Mouse (Mus musculus) midbrain, embryonic 14.5 days (tissue): ENCODE measurements around the gene C2cd3. TPM values are rescaled to one million over a fixed set of nuclear protein-coding genes. Genes with fewer than 3 reads are reported as not detected.
A peak's percentile ranks its signal among the peaks of the same experiment; 100 is the strongest.

ENCODE experiments used
- ATAC-seq: fragments of 200-750 bp; cut with Nextera tagmentation; 2 replicates; pipeline ENCODE4 v1.8.0; 2017; ENCODE audit warnings: moderate number of reproducible peaks, moderate library complexity; ENCODE audit not compliant: low FRiP score, low TSS enrichment
- DNase-seq: peaks from one replicate; pipeline ENCODE4 v3.0.0-alpha.2; 2015
- H3K27ac ChIP-seq: fragments of 300-500 bp; sonication (generic); replicated peaks from 2 replicates; pipeline ENCODE4 v1.5.1; 2014; ENCODE audit warnings: mild to moderate bottlenecking, low read depth, low read length, moderate library complexity
- H3K27me3 ChIP-seq: fragments of 300-500 bp; sonication (generic); 2 replicates; pipeline ENCODE4 v1.6.1; 2014; ENCODE audit warnings: low read length, control low read depth, mixed read lengths; ENCODE audit not compliant: control insufficient read depth, insufficient read depth
- H3K36me3 ChIP-seq: fragments of 300-500 bp; sonication (generic); 2 replicates; pipeline ENCODE4 v1.6.1; 2014; ENCODE audit warnings: low read length, control low read depth; ENCODE audit not compliant: control insufficient read depth, insufficient read depth
- H3K4me1 ChIP-seq: fragments of 300-500 bp; sonication (generic); 2 replicates; pipeline ENCODE4 v1.6.1; 2014; ENCODE audit warnings: mild to moderate bottlenecking, antibody characterized with exemption, low read length, control low read depth; ENCODE audit not compliant: control insufficient read depth, insufficient read depth
- H3K4me2 ChIP-seq: fragments of 300-500 bp; sonication (generic); 2 replicates; pipeline ENCODE4 v1.6.1; 2014; ENCODE audit warnings: mild to moderate bottlenecking, low read length, moderate library complexity
- H3K4me3 ChIP-seq: fragments of 300-500 bp; sonication (generic); replicated peaks from 2 replicates; pipeline ENCODE4 v1.5.1; 2014; ENCODE audit warnings: low read depth, low read length
- H3K9ac ChIP-seq: fragments of 300-500 bp; sonication (generic); replicated peaks from 2 replicates; pipeline ENCODE4 v1.6.1; 2014; ENCODE audit warnings: mild to moderate bottlenecking, low read length, moderate library complexity
- H3K9me3 ChIP-seq: fragments of 300-500 bp; sonication (generic); 2 replicates; pipeline ENCODE4 v1.6.1; 2016; ENCODE audit warnings: low read length, control low read depth, mixed read lengths; ENCODE audit not compliant: control insufficient read depth
- WGBS: fragments of 180-500 bp; shearing (Covaris S2); extraction: QIAGEN DNeasy Blood & Tissue Kit; methylation state at CpG from one replicate; pipeline ENCODE4 v1.1.7; 2014; 5-methylcytosine and 5-hydroxymethylcytosine counted together
- polyA plus RNA-seq: library from polyadenylated mRNA; unstranded; fragments of >200 nt; fragmentation: Nextera tagmentation; extraction: Ambion mirVana; gene quantifications from 2 replicates; pipeline ENCODE4 v1.2.1, GENCODE M21; 2014

The C2cd3 gene
- polyA plus RNA-seq, 1 experiment from 2014 or later, result 27.7 TPM

DNA sequence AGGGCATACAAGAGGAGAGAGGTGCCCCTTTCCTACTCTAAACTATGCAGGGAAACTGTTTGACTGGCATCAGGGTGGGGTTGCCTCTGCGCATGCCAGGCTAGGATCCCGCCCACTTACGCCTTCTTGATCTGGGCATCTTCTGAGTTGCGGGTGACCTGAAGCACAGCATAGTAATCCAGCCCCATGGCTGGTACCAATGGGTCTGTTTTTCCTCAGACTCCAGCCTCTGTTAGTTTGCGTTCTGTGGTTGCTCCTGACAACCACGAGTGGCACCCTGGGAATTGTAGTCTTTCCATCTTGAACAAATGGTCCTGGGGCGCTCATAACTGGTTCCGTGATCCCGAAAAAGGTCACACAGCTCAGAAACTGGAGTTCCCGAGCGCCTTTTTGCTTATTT is 142.5 kb downstream of the C2cd3 start, which contains the start of gene Dnajb13:
Gene Dnajb13 (minus strand): TSS at position 388 of the 400 bp plus-strand sequence.
- DNase-seq (peak; percentile 71), ATAC-seq (no peak)
- Histone ChIP-seq H3K9ac (no peak within 1 kb of the TSS), H3K4me2 (peak within 1 kb of the TSS; percentile 28; the same call in 1 of the 2 replicates), H3K9me3 (no peaks in the 10 kb centered on the region), H3K27ac (no peak within 1 kb of the TSS), H3K4me1 (no peaks in the 10 kb centered on the region), H3K4me3 (no peak within 1 kb of the TSS), H3K27me3 (no peaks in the 10 kb centered on the region), H3K36me3 (no peaks in the 10 kb centered on the region)
- 45% methylated on average over 11 of the region's 11 CpGs for WGBS

Other genes starting within 250 kb of the C2cd3 start
- 20.1 and 21.8 TPM in 2 replicates for gene Lipt2, start 213.0 kb upstream of the C2cd3 start, polyA plus RNA-seq
- 0.58 and 0.89 TPM in 2 replicates for gene Kcne3, start 195.7 kb upstream of the C2cd3 start, polyA plus RNA-seq
- gene Pgm2l1, start 144.8 kb upstream of the C2cd3 start, polyA plus RNA-seq, result 30.3 and 38.3 TPM in 2 replicates
- gene P4ha3, start 86.7 kb upstream of the C2cd3 start, polyA plus RNA-seq, result 6.8 and 7.8 TPM in 2 replicates
- 125 and 160 TPM in 2 replicates for gene Ppme1, start 74 bp downstream of the C2cd3 start, polyA plus RNA-seq
- not detected in 2 replicates for gene Ucp3, start 100.8 kb downstream of the C2cd3 start, polyA plus RNA-seq
- gene Ucp2, start 121.1 kb downstream of the C2cd3 start, polyA plus RNA-seq, result 47.0 and 55.6 TPM in 2 replicates
- gene Dnajb13, start 142.7 kb downstream of the C2cd3 start, polyA plus RNA-seq, result 2.0 and 3.7 TPM in 2 replicates
- gene Coa4, start 164.8 kb downstream of the C2cd3 start, polyA plus RNA-seq, result 16.5 and 16.6 TPM in 2 replicates
- 272 and 300 TPM in 2 replicates for gene Rab6a, start 235.2 kb downstream of the C2cd3 start, polyA plus RNA-seq
- 91.3 and 95.9 TPM in 2 replicates for gene Mrpl48, start 236.1 kb downstream of the C2cd3 start, polyA plus RNA-seq